Mouse (Mus musculus) testis, adult 2 months (tissue): ENCODE measurements around the gene 9530068E07Rik. TPM values are rescaled to one million over a fixed set of nuclear protein-coding genes. Genes with fewer than 3 reads are reported as not detected.

Experiments used
- H3K27ac ChIP-seq: fragments of 200-500 bp; 2 replicates; pipeline ENCODE4 v1.5.1; 2012; ENCODE audit warnings: low read depth, low read length; ENCODE audit not compliant: control insufficient read depth, insufficient read depth
- H3K27me3 ChIP-seq: fragments of 200-500 bp; 2 replicates; pipeline ENCODE4 v1.6.1; 2012; ENCODE audit warnings: mild to moderate bottlenecking, low read length, moderate library complexity; ENCODE audit not compliant: control insufficient read depth, insufficient read depth
- H3K36me3 ChIP-seq: fragments of 200-500 bp; 2 replicates; pipeline ENCODE4 v1.6.1; 2012; ENCODE audit warnings: mild to moderate bottlenecking, low read length; ENCODE audit not compliant: control insufficient read depth, insufficient read depth
- H3K4me1 ChIP-seq: fragments of 200-500 bp; 2 replicates; pipeline ENCODE4 v1.6.1; 2012; ENCODE audit warnings: low read length; ENCODE audit not compliant: control insufficient read depth, insufficient read depth
- H3K4me3 ChIP-seq: fragments of 200-500 bp; 2 replicates; pipeline ENCODE4 v1.5.1; 2012; ENCODE audit warnings: low read depth, mild to moderate bottlenecking, low read length, moderate library complexity, mixed read lengths; ENCODE audit not compliant: control insufficient read depth
- CTCF ChIP-seq: fragments of 200-500 bp; IDR thresholded peaks from 2 replicates; pipeline ENCODE4 v1.5.1; 2012; ENCODE audit warnings: low read depth, mild to moderate bottlenecking, inconsistent platforms, low read length, moderate library complexity; ENCODE audit not compliant: control insufficient read depth, insufficient read depth, insufficient replicate concordance
- POLR2A ChIP-seq: fragments of 200-500 bp; IDR thresholded peaks from 2 replicates; pipeline ENCODE4 v1.6.1; 2012; ENCODE audit warnings: low read depth, mild to moderate bottlenecking, inconsistent platforms, low read length, moderate library complexity; ENCODE audit not compliant: control insufficient read depth
- polyA plus RNA-seq: library from polyadenylated mRNA; depleted of rRNA; stranded (reverse); fragments of >200 nt; gene quantifications from 2 replicates; pipeline ENCODE4 v1.2.3, GENCODE M21; 2012

Gene 9530068E07Rik
- polyA plus RNA-seq, 1 experiment, result 70.2 TPM

DNA sequence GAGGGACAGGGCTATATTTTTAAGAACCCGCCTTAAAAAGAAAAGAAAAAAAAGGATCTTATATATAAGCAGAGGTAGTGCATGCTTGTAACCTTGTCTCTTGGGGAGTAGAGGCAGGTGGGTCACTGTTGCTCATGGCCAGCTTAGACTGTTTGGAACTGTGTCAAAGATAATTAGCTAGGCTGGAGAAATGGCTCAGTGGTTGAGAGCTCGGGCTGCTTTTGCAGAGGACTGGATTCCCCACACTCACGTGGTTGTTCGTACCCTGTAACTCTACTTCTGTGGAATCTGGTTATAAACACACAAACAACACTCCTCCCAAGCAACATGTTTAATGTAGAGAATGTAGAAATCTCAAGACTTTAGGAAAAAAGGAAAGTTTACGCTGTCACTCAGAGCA is 8.0 kb downstream of the 9530068E07Rik start:
- H3K4me1 ChIP-seq, result 0 out of 2 replicates have a peak, but pooled peaks cover 2% of the 10 kb centered on the region
- H3K27me3 ChIP-seq, result no peaks in the 10 kb centered on the region
- no peak overlapping the region for H3K27ac ChIP-seq
- TF ChIP-seq CTCF (no peak), POLR2A (no peak)
- H3K4me3 ChIP-seq, result no peak overlapping the region
- H3K36me3 ChIP-seq, result peaks cover 4% of the 10 kb centered on the region; the same call in 1 of the 2 replicates

DNA sequence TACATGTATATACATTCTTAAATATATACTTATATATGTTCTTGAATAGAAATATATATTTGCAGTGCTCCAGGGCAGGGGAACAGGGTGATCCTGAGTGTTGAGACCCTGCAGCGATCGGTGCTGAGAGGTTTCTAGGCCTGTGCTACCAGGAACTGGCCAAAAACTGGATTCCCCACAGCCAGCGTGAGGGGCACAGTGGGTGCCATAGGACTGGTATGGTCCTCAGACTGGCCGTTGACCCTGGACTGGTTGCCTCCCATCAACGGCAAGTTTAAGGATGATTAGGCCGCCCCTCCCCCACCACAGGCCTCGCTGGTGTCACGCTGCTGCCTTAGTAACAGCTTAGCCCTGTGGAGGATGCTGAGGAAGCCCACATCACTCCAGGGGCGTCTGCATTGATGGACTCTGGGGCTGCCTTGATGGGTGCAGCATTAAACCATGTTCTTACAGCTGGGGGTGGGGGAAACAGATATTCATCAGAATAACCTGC is 9.0 kb downstream of the 9530068E07Rik start:
- H3K4me1 ChIP-seq, result 0 out of 2 replicates have a peak, but pooled peaks cover 2% of the 10 kb centered on the region
- no peak overlapping the region for H3K27ac ChIP-seq
- H3K27me3 ChIP-seq, result no peaks in the 10 kb centered on the region
- TF ChIP-seq CTCF, result no peak
- no peak for TF ChIP-seq POLR2A
- no peak overlapping the region for H3K4me3 ChIP-seq
- H3K36me3 ChIP-seq, result peaks cover 4% of the 10 kb centered on the region; the same call in 1 of the 2 replicates

DNA sequence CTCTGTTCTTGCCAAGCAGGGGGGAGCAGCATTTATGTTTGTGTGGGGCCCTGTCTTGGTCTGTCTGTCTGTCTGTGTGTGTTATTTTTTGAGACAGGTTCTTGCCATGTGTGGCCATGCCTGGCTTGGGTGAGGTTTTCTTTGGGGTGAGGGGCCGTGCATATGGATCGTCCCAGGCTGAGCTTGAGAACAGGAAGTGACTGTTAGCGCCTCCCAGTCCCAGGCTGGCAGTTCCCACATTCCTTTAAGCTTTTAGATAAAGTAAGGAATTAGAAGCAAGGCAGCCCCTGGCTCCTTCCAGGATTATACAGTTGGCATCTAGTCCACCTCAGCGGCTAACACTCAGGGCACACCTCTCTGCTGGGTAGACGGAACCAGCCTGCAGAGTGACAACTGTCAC is 13.1 kb downstream of the 9530068E07Rik start:
- Histone ChIP-seq H3K4me1 (0 out of 2 replicates have a peak, but pooled peaks cover 2% of the 10 kb centered on the region), H3K27me3 (no peaks in the 10 kb centered on the region), H3K27ac (no peak overlapping the region), H3K4me3 (no peak overlapping the region), H3K36me3 (0 out of 2 replicates have a peak, but pooled peaks cover 2% of the 10 kb centered on the region)
- TF ChIP-seq POLR2A (no peak), CTCF (no peak)

DNA sequence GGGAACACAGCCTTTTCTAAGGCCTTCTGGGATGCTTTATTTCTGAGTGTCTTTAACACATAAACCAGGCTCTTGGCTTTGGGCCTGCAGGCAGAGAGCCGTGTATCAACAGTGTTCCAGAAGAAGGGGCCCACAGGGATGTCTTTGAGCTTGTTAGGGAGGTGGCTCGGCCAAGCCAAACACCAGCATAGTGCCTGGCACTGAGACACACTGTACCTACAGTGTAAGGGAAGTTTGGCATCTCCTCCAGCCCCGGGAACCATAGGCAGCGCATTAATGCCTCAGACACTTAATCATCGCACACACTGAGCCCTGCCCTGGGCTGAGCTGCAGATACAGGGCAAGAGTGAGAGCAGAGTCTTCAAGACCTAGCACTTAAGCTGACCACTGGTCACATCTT is 22.1 kb downstream of the 9530068E07Rik start:
- H3K4me1 ChIP-seq, result no peaks in the 10 kb centered on the region
- H3K27me3 ChIP-seq, result no peaks in the 10 kb centered on the region
- no peak overlapping the region for H3K4me3 ChIP-seq
- no peak for TF ChIP-seq POLR2A
- no peak overlapping the region for H3K27ac ChIP-seq
- H3K36me3 ChIP-seq, result no peaks in the 10 kb centered on the region

DNA sequence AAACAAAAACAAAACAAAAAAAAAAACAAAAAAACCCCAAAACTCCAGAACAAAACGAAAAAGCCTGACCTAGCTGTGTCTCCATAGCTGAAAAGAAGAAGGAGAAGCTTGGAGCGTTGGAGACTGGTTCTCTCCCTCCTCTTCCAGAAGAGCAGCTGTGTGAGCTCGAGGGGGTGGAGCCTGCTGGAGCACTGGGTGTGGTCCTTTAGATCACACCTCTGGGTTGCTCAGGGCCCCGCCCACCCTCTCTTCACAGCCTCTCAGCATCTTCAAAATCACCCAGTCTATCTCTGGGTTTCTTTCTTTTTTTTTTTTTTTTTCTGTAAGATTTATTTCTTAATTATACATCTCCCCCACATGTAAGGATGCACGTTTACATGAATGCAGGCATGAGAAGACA is 23.0 kb downstream of the 9530068E07Rik start:
- Histone ChIP-seq H3K4me1 (no peaks in the 10 kb centered on the region), H3K27ac (no peak overlapping the region)
- no peak for TF ChIP-seq CTCF
- no peak for TF ChIP-seq POLR2A

DNA sequence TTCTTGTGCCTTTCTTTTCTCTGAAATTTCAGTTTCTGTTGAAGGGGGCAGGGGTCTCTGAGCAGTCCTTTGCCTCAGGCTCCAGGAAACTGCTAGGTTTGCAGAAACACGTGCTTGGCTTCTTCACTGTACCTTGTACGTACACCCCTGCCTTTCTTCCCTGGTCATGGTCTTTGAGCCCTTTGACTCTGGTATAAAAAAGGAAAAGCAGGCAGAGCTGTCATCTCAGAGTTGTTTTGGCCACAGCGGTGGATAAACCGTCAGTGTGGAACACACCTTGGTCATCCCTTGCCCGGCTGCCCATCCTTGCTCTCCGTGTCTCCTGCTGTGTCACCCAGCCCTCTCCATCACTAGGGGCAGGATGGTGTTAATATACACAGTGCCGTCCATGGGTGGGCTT is 23.6 kb downstream of the 9530068E07Rik start:
- Histone ChIP-seq H3K27me3 (no peaks in the 10 kb centered on the region), H3K4me1 (no peaks in the 10 kb centered on the region), H3K36me3 (no peaks in the 10 kb centered on the region), H3K4me3 (no peak overlapping the region), H3K27ac (no peak overlapping the region)
- TF ChIP-seq POLR2A, result no peak
- no peak for TF ChIP-seq CTCF

More for the DNA sequence above, 23.0 kb downstream of the 9530068E07Rik start:
- no peak overlapping the region for H3K4me3 ChIP-seq
- no peaks in the 10 kb centered on the region for H3K27me3 ChIP-seq
- no peaks in the 10 kb centered on the region for H3K36me3 ChIP-seq

DNA sequence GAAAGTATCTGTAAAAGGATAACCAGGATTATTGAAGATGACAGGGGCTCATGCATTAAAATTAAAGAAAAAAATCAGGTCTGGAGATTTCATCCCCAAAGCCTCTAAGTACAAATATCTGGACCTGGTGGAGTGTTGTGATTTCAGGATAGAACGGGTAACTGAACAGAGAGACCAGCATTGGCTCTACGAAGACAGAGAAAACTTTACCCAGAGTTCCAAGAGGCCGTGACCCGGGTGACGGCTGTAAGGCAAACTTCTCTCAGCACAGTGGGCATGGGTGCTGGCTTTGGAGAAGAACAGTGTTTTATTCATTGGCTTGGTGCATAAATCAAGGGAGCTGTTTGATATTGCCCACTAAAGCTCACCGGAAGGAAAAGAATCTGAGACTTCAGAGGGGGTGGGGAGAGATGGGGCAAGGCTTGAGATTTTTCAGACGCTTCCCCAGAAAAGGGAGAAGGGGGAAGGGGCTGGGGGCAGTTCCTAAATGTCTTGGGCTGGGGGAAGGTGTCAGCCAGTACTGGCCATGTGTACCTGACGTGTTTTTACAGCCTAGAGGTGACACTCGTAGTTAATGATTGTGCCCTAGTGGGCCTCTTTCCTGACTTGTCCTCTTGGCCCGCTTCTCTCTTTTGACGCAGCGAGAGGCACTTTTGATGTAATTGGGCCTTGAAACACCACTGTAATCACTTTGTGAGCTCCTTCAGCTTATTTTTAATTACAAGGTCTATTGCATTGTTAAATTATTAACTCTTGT is 24.2 kb downstream of the 9530068E07Rik start:
- H3K36me3 ChIP-seq, result no peaks in the 10 kb centered on the region
- no peak overlapping the region for H3K4me3 ChIP-seq
- no peaks in the 10 kb centered on the region for H3K27me3 ChIP-seq
- no peaks in the 10 kb centered on the region for H3K4me1 ChIP-seq
- H3K27ac ChIP-seq, result no peak overlapping the region
- TF ChIP-seq POLR2A (no peak), CTCF (no peak)
